Mouse (Mus musculus) cerebellum, adult 8-10 months (tissue): ENCODE data around the gene Alg9.

Experiments used
- DNase-seq: peaks from one replicate; pipeline ENCODE4 v3.0.0; 2022

Alg9 gene

DNA sequence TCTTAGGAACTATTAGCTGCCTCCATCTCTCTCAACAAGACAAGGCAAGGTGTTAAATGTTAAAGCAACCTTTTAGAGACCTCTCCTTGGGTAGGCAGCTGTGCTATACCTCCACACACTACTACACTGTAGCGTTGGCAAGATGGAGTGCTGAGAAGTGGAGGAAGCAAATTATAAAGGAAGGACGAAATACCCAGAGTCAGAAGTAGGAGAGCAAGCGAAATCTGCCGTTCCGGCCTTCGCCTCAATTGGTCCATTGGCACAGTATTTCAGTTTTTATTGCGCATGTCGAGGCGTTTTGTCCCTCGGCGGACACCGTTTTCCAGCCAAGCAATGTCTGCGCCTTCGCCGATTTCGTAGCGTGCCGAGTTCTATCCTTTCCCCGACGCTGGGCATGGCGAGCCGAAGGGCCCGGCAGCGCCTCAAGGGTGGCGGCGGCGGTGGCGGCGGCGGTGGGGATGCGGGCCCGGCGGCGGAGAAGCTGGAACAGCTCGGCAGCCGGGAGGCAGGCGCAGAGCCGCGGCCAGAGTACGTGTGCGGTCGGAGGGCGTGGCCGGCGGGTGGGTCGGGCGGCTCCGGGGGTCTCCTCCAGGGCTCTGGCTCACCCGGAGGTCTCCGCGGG is at the start of gene Alg9, which contains the start of gene 1110032A03Rik:
Gene Alg9 (plus strand): TSS at position 29 of the 622 bp plus-strand sequence.
Gene 1110032A03Rik (minus strand): TSS at position 530 of the 622 bp plus-strand sequence.
- DNase-seq = peak; percentile 93

DNA sequence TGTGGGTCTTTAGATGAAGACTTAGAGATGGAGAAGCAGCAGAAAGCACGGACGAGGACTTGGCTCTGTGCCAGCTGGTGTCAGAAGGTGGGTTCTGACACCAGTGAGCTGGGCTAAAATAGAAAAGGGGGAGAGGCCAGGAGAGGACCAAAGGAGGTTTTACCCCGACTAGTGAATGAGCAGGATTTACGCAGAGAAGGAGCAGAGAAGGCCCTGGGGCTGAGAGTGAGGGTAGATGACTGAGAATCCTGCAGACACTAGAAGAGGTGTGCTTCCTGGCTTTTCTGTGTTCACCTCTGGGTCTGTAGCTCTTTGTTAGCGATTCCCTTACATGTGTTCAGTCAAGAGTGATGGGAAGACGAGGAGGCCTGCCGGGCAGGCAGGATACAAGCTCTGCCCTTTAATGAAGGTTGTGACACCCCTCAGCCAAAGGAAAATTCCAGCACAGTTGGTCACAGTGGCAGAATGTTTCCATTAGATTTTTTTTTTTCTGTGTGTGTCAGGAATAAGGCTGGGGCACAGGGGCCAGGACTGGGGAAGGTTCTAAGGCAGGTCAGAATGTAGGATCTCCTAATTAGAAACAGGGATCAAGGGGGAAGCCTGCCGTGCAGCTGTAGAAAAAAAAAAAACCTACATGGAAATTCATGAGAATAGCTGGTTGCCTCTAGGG is 48.8 kb upstream of the Alg9 start:
- peak; percentile 50 for DNase-seq

DNA sequence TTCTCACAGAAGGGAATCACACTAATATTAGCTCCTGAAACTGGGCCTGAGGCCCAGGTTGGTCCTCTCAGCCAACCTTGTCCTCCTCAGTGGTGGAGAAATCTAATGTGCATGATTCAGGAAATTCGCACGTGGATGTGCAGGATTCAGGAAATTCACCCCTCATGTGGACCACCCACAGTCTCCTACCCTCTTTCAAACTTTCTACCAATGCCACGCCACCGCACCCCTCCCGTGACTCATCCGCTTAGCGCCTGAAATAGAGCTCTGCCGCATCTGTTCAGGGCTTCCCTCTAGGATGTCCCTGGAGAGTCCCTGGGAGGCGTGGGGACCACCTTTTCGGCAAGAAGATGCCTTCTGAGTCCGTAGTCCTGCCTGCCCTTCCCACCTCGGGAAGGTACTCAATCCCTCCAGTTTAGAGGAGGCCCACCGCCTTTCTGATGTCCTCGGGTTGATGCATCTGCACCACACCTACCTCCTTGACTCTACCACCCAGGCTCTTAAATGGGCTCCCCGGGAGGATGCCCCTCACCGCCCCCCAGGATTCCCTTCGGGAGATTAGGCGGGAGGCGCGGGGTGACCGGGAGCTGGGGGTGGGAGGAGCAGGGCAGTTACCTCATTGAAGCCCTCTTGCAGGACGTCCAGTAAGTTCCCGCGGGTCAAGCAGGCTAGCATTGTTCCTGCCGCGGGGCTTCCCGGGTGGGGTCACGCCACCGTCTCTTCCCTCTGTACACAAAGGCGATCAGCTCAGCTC is 47.5 kb upstream of the Alg9 start:
- DNase-seq = peak; percentile 64

DNA sequence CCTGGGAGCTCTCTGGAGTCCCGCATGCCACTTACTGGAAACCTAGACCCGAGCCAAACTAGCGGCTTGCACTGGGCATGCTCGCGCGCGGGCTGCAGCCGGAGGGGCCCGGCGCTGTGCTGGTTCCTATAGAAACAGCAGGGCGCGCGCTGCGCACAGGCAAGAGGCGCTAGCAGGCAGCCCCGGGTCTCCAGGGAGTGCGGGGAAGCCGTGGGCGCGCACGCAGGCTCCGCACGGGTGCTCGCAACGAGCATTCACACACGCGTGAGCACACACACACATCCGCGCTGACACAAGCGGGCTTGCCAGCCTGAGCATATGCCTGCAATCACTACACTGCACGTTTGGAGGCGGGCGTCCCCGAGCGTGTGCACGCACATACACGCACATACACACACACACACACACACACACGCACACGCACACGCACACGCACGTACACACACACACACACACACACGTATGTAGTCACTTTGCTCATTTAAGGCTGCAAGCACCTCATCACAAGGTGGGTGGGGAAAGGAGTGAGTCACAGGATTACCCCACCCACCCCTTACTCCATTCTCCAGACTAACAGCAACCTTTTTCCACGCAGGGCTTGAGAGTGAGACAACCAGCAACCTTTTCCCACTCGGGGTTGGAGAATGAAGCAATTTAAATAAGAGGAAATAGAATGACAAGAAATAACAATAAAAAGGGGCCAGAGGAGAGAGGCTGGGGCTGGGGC is 46.7 kb upstream of the Alg9 start:
- peak; percentile 78 for DNase-seq

DNA sequence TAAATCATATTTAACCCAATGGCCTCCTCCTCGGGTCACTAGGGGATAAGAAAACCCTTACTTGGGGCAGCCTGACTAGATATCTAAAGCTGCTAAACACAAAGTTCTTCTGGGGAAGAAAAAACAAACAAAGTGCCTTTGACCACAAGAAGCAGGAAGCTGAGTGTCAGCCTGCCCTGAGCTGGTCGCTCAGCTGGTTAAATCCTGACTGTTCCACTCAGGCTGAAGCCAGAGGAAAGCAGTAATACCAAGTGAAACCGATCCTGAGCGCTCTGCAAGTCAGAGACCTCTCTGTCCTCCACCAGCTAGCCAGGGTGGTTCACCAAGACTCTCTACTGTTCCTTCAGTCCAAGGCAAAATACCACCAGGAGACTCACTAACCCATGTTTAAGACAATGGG is 45.2 kb upstream of the Alg9 start:
- DNase-seq = no peak

DNA sequence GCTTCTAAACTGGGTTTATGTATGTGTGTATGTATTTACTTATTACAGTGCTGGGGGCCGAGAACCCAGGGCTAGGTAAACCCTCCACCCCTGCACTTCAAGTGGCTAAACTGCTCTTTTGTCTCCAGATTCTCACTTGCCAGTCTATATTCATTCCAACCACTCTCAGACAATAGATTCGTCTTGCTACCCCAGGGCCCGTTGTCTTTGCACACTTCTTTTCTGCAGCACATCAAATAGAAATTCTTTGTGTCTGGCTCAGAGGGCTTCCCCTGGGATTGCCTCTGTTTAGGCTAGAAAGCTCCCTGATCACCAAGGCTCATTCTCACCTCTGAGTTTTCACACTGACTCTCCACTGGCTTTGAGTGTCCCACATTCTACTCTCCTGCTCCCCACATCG is 42.3 kb upstream of the Alg9 start:
- DNase-seq = no peak

DNA sequence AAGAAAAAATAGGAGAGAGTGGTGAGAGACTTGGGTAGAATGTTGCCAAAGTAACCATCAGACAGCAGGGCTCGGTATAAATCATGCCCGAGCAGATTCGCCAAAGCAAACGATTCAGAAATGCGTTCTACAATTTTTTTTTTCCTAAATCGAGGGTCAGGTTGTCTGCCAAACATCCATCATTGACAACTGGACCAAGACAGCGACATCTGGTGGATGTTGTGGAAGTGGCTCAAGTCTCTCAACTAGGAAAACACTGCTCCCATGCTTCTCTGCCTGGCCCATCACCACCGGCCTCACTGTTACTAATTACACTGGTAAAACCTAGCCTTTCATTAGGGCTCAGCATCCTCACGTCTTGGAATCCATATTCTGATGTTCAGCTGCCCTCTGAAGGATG is 39.8 kb upstream of the Alg9 start:
- peak; percentile 66 for DNase-seq

DNA sequence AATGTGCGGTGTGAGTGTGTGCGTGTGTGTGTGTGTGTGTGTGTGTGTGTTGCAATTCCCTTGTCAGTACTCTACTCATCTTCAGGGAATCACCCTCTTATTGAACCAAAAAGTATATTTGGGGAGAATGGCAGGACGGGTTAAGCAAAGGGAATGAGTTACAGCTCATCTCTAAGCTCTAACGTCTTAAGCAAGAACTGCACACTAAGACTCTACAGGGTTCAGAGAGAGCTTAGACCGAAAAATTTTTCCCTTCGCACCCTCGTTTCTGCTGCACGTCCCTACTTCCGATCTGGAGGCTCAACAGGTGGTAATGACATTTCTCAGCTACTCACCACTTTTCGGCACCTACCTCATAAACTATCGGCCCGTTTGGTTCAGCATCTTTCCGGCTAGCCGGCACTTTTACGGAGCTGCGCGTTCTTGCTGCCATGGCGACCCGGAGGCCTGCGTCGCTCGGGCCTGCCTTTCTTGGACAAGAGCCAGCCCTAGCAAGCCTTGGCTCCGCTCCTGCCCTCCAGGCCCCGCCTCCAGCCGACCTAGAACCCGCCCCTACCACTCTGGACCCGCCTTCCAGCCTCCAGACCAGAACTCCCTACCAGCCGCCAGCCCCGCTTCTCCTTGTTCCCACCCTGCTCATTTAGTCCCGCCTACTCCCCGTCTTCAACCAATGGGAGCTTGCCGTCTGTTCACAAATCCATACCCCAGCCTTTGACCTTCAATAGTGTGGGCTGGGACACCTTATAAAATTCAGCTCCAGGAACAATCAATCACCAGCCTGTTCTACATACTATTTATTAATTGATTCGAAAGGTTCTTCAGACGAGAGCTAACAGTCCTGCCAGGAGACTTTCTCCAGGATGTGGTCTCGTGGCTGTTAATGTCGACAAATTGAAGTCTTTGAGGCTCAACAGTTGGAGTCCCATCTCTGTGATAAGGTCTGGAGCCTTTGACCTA is 35.6 kb upstream of the Alg9 start, which contains the start of gene Dixdc1:
Gene Dixdc1 (minus strand): TSS at position 604 of the 957 bp plus-strand sequence.
- DNase-seq = peak; percentile 82

DNA sequence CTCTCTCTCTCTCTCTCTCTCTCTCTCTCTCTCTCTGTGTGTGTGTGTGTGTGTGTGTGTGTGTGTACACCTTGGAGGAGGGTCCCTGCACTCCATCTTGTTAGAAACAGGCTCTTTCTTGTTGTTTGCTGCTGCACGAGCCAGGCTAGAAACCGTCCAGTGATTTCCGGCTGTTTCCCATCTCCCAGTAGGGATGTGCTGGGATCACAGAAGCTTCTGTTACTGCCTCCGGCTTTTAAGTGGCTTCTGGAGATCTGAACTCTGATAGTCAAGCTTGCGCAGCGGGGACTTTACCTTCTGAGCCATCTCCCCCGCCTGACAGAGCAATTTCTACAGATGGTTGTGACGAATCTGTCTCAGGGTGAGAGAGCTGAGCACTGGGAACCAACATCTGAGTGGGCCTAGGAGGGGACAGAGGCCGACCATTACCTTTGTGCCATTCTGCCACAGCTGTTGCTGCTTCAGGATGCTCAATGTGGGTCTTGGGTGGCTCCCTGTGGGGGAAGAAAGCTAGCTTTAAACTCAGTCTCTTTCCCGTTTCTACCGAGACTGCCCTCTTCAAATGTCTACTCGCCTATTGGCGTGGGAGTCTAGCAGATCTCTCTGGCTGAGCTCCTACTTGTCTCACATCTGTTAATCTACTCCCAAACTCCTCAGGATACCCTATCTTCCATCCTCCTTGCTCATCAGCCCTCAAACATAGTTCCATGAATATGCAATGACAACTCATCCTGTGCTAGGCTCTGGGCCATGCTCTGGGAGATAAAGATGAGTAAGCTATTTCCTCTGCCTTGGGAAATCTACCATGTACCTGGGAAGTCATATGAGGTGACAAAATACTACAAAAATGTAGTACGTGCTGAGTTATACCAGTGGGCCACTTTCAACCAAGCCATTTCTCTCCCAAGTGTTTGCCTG is 33.7 kb upstream of the Alg9 start:
- no peak for DNase-seq

DNA sequence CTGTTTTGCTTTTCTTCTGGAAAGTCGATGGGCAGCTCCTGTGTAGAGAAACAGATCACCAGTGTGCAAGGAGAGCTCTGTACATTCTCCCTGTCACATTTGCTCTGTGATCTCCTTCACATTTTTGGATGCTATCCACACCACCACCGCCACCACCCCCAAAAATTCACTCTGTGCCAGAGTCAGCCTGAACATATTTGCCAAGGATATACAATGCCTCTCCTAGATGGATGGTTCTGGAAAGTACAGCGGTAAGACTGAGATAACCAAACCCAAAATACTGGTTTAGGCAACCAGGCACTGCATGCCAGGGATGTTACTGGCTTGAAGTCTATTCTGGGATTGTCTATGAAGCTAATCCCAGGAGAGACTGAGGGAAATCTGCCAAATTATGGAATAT is 32.6 kb upstream of the Alg9 start:
- DNase-seq = no peak

DNA sequence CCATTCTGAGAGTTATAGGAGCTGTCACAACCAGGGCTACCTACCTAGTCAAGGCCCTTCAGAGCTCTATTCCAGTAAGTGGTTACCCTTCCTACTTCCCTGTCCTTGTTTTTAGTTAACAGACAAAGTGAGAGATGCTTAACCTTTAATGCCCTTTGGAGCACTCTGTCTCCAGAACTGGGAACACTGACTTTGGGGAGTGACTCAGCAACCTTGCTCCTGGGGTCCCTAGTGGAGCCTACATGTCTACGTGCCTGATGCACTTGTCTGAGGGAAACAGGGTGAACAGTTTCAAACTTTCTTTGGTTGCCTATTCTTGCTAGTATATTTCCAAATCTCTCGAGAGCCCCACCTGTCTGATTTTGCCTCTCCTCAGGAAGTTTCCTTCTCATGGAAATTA is 32.1 kb upstream of the Alg9 start:
- DNase-seq = no peak

DNA sequence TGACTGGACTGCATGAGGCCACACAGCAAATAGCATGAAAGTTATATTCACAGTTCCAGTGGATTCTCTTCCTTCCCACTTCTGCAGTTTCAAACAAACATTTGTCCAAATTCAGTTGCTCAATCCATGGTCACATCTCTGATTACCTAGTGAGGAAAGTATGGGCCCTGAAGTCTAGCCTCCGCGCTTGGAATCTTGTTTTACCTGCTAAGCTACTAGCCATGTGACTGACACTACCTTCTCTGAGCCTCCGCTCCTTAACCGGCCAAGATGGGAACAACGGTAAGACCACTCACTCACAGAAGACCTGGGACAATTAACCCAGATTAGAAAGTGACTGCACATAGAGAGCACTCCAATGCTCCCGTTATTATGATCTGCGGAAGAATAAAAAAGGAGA is 29.0 kb upstream of the Alg9 start:
- no peak for DNase-seq

DNA sequence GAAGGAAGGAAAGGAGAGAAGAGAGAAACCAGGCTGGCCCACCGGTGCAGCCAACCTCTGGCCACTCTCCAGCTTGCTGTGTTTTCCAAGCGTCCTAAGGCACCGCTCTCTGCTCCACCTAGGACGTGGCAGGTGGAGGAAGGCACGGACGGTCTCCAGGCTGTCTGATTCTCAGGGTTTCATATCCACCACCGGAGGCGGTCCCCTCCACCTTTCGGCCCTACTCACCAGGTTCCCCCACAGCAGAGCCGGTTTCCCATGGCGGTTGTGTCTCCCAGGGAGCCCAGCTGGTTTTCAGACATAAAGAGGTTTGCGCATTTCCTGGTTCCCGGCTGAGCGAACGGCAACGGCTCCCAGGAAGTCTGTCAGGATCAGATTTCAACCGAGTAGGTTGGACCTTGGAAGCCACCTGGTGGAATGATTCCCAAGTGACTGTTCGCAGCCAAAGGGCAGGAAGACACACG is 28.6 kb upstream of the Alg9 start, which contains the start of gene 2310030G06Rik:
Gene 2310030G06Rik (minus strand): TSS at position 323 of the 464 bp plus-strand sequence.
- DNase-seq = no peak

DNA sequence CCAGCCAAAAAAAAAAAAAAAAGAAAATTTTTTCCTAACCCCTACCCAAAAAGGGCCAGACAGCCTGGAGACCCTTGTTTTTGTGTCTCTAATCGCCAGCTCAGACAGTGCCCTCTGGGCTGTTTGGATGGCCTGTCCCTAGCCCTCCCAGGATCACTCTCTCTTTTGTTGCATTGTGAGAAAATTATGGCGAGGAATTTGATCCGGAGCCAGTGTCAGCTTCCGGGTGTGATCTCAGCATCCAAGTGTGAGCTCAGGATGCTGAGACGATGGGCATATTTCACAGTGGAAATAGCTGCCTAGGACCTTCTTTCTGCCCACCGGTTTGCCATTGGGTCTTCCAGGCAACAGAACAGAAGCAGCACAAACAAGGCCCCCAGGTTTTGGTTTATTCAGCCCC is 24.1 kb upstream of the Alg9 start:
- no peak for DNase-seq

DNA sequence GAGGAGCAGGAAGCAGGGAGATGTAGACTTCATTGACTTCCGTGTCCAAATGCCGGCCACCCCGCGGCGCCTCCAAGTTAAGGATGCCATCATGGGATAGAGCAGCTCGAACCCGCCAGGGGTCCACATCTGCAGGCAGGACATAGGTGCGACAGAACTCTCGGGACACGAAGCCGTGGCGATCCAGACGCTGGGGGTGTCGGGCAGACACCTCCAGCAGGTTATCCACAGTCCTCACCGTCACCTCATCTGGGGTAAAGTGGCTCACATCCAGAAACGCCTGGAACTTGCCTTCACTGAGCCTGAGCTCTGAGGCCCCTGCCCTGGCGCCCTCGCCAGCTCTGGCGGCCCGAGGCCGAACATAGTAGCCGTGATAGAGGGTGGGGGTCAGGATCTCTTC is 23.5 kb upstream of the Alg9 start, which contains the start of gene Cryab:
Gene Cryab (plus strand): TSS at position 3 of the 400 bp plus-strand sequence.
- DNase-seq = no peak

DNA sequence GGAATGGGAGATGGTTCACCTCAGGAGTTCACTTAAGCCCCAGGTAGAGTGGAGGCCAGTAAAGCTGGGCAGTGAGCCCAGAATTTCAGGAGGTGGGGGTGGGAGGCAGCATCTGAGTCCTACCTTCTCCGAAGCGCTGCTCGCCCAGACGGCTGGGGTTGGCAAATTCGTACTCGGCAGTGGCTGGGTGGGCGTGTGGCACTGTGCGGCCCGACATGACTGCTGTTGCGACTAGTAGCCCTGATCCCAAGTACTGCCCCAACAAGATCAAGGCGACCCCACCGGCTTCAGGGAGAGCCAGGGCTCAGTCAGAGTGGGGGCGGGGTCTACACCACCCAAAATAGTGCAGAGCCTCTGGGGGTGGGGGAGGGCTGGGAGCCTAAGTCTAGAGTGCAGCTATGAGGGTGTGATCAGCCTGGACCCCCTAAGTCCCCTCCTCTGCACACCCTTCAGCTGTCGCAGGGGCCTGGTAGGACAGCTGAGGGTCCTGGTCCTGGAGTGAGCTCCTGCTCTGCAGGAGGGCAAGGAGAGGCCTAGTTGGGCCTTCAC is 22.7 kb upstream of the Alg9 start, which contains the start of gene Hspb2:
Gene Hspb2 (minus strand): TSS at position 301 of the 549 bp plus-strand sequence.
- no peak for DNase-seq

DNA sequence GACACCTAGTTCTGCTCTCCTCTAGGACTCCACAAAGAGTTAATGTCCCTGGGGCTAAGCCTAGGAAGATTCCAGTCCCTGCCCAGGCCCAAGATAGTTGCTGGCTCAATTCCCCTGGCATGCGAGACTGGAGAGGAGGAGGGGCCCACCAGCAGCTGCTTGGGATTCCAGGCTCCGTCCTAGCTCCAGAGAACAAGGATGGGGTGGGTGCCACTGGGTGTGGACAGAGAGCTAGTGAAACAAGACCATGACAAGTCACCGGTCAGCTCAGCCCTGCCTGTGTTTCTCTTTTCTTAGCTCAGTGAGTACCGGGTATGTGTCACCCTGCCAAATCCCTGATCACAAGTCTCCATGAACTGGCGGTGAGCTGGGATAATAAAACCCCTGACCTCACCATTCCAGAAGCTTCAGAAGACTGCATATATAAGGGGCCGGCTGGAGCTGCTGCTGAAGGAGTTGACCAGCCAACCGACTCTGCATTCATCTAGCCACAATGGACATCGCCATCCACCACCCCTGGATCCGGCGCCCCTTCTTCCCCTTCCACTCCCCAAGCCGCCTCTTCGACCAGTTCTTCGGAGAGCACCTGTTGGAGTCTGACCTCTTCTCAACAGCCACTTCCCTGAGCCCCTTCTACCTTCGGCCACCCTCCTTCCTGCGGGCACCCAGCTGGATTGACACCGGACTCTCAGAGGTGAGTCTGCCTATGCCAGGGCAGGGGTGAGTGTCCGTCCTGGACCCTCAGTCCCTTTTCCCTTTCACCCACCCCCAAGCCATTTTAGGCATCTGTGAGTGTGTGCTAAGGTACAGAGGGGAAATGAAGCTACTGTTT is 21.8 kb upstream of the Alg9 start:
- peak; percentile 67 for DNase-seq

DNA sequence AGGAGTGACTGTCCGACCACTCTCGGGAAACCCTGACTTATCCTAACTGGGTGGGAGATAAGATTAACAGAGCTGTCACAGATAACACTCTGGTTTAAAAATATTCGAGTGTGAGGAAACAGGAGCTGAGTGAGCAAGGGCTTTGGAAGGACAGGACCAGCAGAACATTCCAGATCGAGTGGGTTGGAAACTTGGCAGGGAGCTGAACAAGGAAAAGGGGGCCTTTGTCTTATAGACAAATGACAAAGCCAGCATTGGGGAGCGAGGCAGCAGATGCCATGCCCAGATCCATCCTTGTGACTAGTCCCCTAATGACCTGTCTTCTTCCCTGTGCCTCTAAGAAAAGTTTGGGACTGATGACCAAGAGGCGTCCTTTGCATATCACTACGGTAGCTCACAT is 20.9 kb upstream of the Alg9 start:
- no peak for DNase-seq

DNA sequence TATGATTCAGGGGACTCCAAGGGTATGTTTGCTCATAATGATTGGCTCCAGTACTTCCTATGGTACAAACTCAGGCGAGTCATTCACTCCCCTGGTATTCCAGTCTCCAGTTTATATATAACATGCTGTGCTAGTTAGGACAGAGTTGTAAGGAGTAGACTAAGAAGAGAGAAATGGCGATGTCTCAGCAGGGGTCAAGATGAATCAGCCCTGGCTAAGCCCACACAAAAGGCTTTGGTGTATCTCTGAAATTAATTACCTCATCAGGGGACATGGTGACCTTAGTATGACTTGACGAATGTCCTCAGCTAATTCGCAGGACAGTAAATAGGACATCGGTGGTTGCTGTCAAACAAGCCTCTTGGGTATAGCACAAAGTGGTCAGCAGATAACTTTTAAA is 18.1 kb upstream of the Alg9 start:
- DNase-seq = no peak
